Mouse (Mus musculus): ENCODE data around the gene Ang4. TPM values are rescaled to one million over a fixed set of nuclear protein-coding genes. Genes with fewer than 3 reads are reported as not detected.

Gene Ang4
- not detected for polyA plus RNA-seq (2017; shearing (Covaris generic))

DNA sequence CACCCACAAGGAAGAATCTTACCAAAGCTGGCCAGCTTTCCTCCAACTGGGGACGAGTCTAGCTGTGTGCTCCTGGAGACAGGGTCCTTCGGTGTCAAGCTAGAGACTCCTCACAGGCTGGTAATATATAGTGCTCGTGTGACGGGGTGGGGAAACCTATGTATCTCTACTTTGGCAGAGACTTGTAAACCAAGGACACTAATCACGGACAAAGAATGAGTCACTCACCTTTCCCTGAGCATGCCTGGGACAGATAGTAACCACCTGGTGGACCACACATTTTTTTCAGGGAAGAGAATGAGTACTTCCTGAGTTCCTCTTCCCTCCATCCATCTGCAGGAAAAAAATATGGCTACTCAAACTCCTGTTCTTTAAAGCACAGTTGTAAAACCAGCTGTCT, at the start of gene Ang4:
TSS of gene Ang4 (minus strand) at position 101 of the 400 bp plus-strand sequence.

DNA sequence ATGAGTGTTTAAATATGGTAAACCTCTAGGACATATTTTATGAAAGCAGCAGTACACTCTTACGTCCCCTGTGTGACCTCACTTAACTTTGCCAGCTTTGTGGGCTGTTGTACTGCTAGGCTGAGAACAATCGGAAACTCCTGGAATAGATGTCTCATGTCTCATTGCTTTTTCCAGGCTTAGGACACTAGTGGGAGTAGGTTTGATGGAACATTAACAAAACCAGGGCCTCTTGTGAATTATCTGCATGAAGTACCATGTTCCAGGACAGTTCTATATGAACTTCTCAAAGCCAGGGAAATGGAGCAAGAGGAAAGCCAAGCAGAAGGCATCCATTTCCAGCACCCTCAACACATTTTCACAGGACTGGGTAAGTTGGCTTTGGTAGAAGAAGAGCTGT, 26.4 kb upstream of the Ang4 start, which contains the start of gene AY358078:
TSS of gene AY358078 (plus strand) at position 301 of the 400 bp plus-strand sequence.

DNA sequence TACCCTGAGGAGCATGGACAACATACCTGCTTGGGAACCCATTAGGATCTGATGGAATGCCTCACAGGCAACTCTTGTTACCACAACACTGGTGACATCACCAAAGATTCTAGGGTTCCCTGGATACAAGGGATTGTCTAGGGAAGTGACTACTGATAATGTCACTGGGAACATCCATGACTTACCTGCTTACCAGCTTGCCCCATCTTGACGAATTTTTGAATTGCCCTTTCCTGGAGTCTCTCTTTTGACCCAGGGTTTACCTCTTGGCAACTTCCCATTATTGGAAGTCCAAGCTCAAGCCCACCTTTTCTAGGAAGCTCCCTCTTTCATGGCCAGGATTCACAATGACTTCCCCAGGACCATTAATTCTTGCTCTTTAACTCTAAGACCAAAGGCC, 56.3 kb downstream of the Ang4 start, which contains the start of gene Gm5800:
TSS of gene Gm5800 (minus strand) at position 101 of the 400 bp plus-strand sequence.

Other genes with a start within 250 kb of the Ang4 start
- gene Gm5622, start 220.8 kb downstream of the Ang4 start, polyA plus RNA-seq (2017; shearing (Covaris generic)): not detected
- gene Gm17175, start 199.5 kb downstream of the Ang4 start, polyA plus RNA-seq (2017; shearing (Covaris generic)): not detected
- gene Gm17174, start 181.5 kb downstream of the Ang4 start, polyA plus RNA-seq (2017; shearing (Covaris generic)): not detected
- not detected for gene Gm17078, start 162.3 kb downstream of the Ang4 start, polyA plus RNA-seq (2017; shearing (Covaris generic))
- gene Gm4181, start 137.9 kb downstream of the Ang4 start, polyA plus RNA-seq (2017; shearing (Covaris generic)): not detected
- gene Gm17079, start 78.1 kb downstream of the Ang4 start, polyA plus RNA-seq (2017; shearing (Covaris generic)): not detected
- gene Gm5800, start 56.4 kb downstream of the Ang4 start, polyA plus RNA-seq (2017; shearing (Covaris generic)): not detected
- not detected for gene AY358078, start 26.5 kb upstream of the Ang4 start, polyA plus RNA-seq (2017; shearing (Covaris generic))
- not detected for gene Ear6, start 80.1 kb upstream of the Ang4 start, polyA plus RNA-seq (2017; shearing (Covaris generic))
- gene Mettl17, start 111.3 kb upstream of the Ang4 start, polyA plus RNA-seq (2017; shearing (Covaris generic)): 110 TPM
- 0.46 TPM for gene Slc39a2, start 119.3 kb upstream of the Ang4 start, polyA plus RNA-seq (2017; shearing (Covaris generic))
- gene Ndrg2, start 140.6 kb upstream of the Ang4 start, polyA plus RNA-seq (2017; shearing (Covaris generic)): 47.0 TPM
- not detected for gene Tppp2, start 144.8 kb upstream of the Ang4 start, polyA plus RNA-seq (2017; shearing (Covaris generic))
- not detected for gene Rnase13, start 149.2 kb upstream of the Ang4 start, polyA plus RNA-seq (2017; shearing (Covaris generic))
- 1.3 TPM for gene Arhgef40, start 211.1 kb upstream of the Ang4 start, polyA plus RNA-seq (2017; shearing (Covaris generic))
- gene Tmem253, start 242.1 kb upstream of the Ang4 start, polyA plus RNA-seq (2017; shearing (Covaris generic)): not detected
- gene Zfp219, start 247.1 kb upstream of the Ang4 start, polyA plus RNA-seq (2017; shearing (Covaris generic)): 11.7 TPM